Mouse (Mus musculus): ENCODE data around the gene Kin.

Kin gene

GRCm38 (mm10) chr2:10108535-10109189 lies 28.3 kb downstream of the Kin start:
- no peak for DNase-seq (ENCODE audit: low read depth, low spot score)

- no peak for DNase-seq (ENCODE audit: low read depth, low spot score)
Measured at GRCm38 (mm10) chr2:10118751-10119150, 38.4 kb downstream of the Kin start.

GRCm38 (mm10) chr2:10119276-10119675 lies 38.9 kb downstream of the Kin start:
- no peak for DNase-seq (ENCODE audit: low read depth, low spot score)

GRCm38 (mm10) chr2:10121826-10122225 lies 41.4 kb downstream of the Kin start:
- DNase-seq (ENCODE audit: low read depth, low spot score) = peak; percentile 56

GRCm38 (mm10) chr2:10126122-10126521 lies 45.7 kb downstream of the Kin start:
- DNase-seq (ENCODE audit: low read depth, low spot score) = no peak

- no peak for DNase-seq (ENCODE audit: low read depth, low spot score)
Measured at GRCm38 (mm10) chr2:10127471-10127870, 47.1 kb downstream of the Kin start.

- DNase-seq (ENCODE audit: low read depth, low spot score) = no peak
Measured at GRCm38 (mm10) chr2:10128571-10128970, 48.2 kb downstream of the Kin start.

- peak; percentile 69 for DNase-seq (ENCODE audit: low read depth, low spot score)
Measured at GRCm38 (mm10) chr2:10130341-10130990, 50.1 kb downstream of the Kin start.

- no peak for DNase-seq (ENCODE audit: low read depth, low spot score)
Measured at GRCm38 (mm10) chr2:10131296-10131695, 50.9 kb downstream of the Kin start, which contains the start of gene Itih2. Gene Itih2 (minus strand): TSS chr2:10131396.

- DNase-seq (ENCODE audit: low read depth, low spot score) = no peak
Measured at GRCm38 (mm10) chr2:10132128-10132527, 51.7 kb downstream of the Kin start.

- DNase-seq (ENCODE audit: low read depth, low spot score) = no peak
Measured at GRCm38 (mm10) chr2:10133941-10134340, 53.5 kb downstream of the Kin start.

- no peak for DNase-seq (ENCODE audit: low read depth, low spot score)
Measured at GRCm38 (mm10) chr2:10137320-10137719, 56.9 kb downstream of the Kin start.

- peak; percentile 33 for DNase-seq (ENCODE audit: low read depth, low spot score)
Measured at GRCm38 (mm10) chr2:10140456-10140855, 60.1 kb downstream of the Kin start.
